Mouse (Mus musculus) hindbrain, embryonic 13.5 days (tissue): ENCODE results near the gene Lmln. TPM values are rescaled to one million over a fixed set of nuclear protein-coding genes. Genes with fewer than 3 reads are reported as not detected.

Experiments
- ATAC-seq: fragments of 200-750 bp; cut with Nextera tagmentation; 2 replicates; pipeline ENCODE4 v1.8.0; 2017; ENCODE audit warnings: moderate TSS enrichment; ENCODE audit not compliant: low FRiP score
- H3K27ac ChIP-seq: fragments of 300-500 bp; sonication (generic); 2 replicates; pipeline ENCODE4 v1.5.1; 2015; ENCODE audit warnings: inconsistent platforms, mild to moderate bottlenecking, moderate library complexity
- H3K27me3 ChIP-seq: fragments of 300-500 bp; sonication (generic); 2 replicates; pipeline ENCODE4 v1.6.1; 2015; ENCODE audit warnings: mild to moderate bottlenecking, inconsistent platforms
- H3K36me3 ChIP-seq: fragments of 300-500 bp; sonication (generic); 2 replicates; pipeline ENCODE4 v1.6.1; 2015; ENCODE audit warnings: mild to moderate bottlenecking, inconsistent platforms
- H3K4me1 ChIP-seq: fragments of 300-500 bp; sonication (generic); replicated peaks from 2 replicates; pipeline ENCODE4 v1.6.1; 2015; ENCODE audit warnings: inconsistent platforms
- H3K4me2 ChIP-seq: fragments of 300-500 bp; sonication (generic); 2 replicates; pipeline ENCODE4 v1.6.1; 2015; ENCODE audit warnings: inconsistent platforms, mild to moderate bottlenecking, moderate library complexity
- H3K4me3 ChIP-seq: fragments of 300-500 bp; sonication (generic); 2 replicates; pipeline ENCODE4 v1.5.1; 2015; ENCODE audit warnings: mild to moderate bottlenecking, inconsistent platforms
- H3K9ac ChIP-seq: fragments of 300-500 bp; sonication (generic); 2 replicates; pipeline ENCODE4 v1.6.1; 2015; ENCODE audit warnings: mild to moderate bottlenecking, inconsistent platforms
- H3K9me3 ChIP-seq: fragments of 300-500 bp; sonication (generic); 2 replicates; pipeline ENCODE4 v1.6.1; 2016; ENCODE audit warnings: inconsistent platforms
- WGBS: fragments of 180-500 bp; shearing (Covaris S2); methylation state at CpG from one replicate; pipeline ENCODE4 v1.1.7; 2015; 5-methylcytosine and 5-hydroxymethylcytosine counted together
- polyA plus RNA-seq: library from polyadenylated mRNA; unstranded; fragments of >200 nt; fragmentation: Nextera tagmentation; extraction: Ambion mirVana; gene quantifications from 2 replicates; pipeline ENCODE4 v1.2.1, GENCODE M21; 2015

The Lmln gene
- polyA plus RNA-seq, 1 experiment from 2014 or later: 3.3 TPM

- Histone ChIP-seq H3K4me1 (peaks cover 54% of the 10 kb centered on the region), H3K36me3 (peaks cover 33% of the 10 kb centered on the region), H3K9ac (no peak overlapping the region), H3K4me3 (no peak overlapping the region), H3K9me3 (no peaks in the 10 kb centered on the region), H3K27ac (no peak overlapping the region), H3K27me3 (no peaks in the 10 kb centered on the region), H3K4me2 (no peak overlapping the region)
- ATAC-seq: no peak
- 78% methylated on average over 2 of the region's 2 CpGs for WGBS
These were observed 1.4 kb upstream of the Lmln start for GRCm38 (mm10) chr16:33060926-33061325.

GRCm38 (mm10) chr16:33061400-33061799 lies 921 bp upstream of the Lmln start:
- H3K36me3 ChIP-seq: peaks cover 34% of the 10 kb centered on the region
- H3K27me3 ChIP-seq: no peaks in the 10 kb centered on the region
- 53% methylated on average over 11 of the region's 11 CpGs for WGBS
- H3K9me3 ChIP-seq: no peaks in the 10 kb centered on the region
- no peak overlapping the region; the same call in 1 of the 2 replicates for H3K27ac ChIP-seq
- H3K4me3 ChIP-seq: peak overlapping the region; percentile 79
- no peak overlapping the region for H3K9ac ChIP-seq
- no peak for ATAC-seq
- H3K4me2 ChIP-seq: peak overlapping the region; percentile 86
- peaks cover 54% of the 10 kb centered on the region for H3K4me1 ChIP-seq

GRCm38 (mm10) chr16:33062682-33063131 lies 386 bp downstream of the Lmln start:
- Histone ChIP-seq H3K27ac (peak overlapping the region; percentile 73), H3K9me3 (no peaks in the 10 kb centered on the region), H3K4me3 (peak overlapping the region; percentile 79), H3K27me3 (no peaks in the 10 kb centered on the region), H3K9ac (peak overlapping the region; percentile 84), H3K4me2 (peak overlapping the region; percentile 86), H3K4me1 (peaks cover 47% of the 10 kb centered on the region), H3K36me3 (peaks cover 45% of the 10 kb centered on the region)
- ATAC-seq: no peak
- WGBS: under 1% methylated on average over 26 of the region's 35 CpGs

GRCm38 (mm10) chr16:33063267-33063666 lies 946 bp downstream of the Lmln start:
- H3K4me2 ChIP-seq: peak overlapping the region; percentile 86
- H3K4me3 ChIP-seq: peak overlapping the region; percentile 79
- no peak overlapping the region for H3K27ac ChIP-seq
- H3K27me3 ChIP-seq: no peaks in the 10 kb centered on the region
- no peak for ATAC-seq
- WGBS: 27% methylated on average over 7 of the region's 7 CpGs
- peak overlapping the region; percentile 84 for H3K9ac ChIP-seq
- H3K36me3 ChIP-seq: peaks cover 45% of the 10 kb centered on the region
- H3K9me3 ChIP-seq: no peaks in the 10 kb centered on the region
- H3K4me1 ChIP-seq: peaks cover 42% of the 10 kb centered on the region

- Histone ChIP-seq H3K27me3 (no peaks in the 10 kb centered on the region), H3K9ac (no peak overlapping the region), H3K9me3 (no peaks in the 10 kb centered on the region), H3K4me2 (no peak overlapping the region), H3K4me3 (no peak overlapping the region), H3K36me3 (peaks cover 40% of the 10 kb centered on the region), H3K27ac (no peak overlapping the region), H3K4me1 (peaks cover 28% of the 10 kb centered on the region)
- no peak for ATAC-seq
- 70% methylated on average over 9 of the region's 9 CpGs for WGBS
These were observed 2.3 kb downstream of the Lmln start for GRCm38 (mm10) chr16:33064636-33065035.

- no peak overlapping the region for H3K4me2 ChIP-seq
- H3K27me3 ChIP-seq: no peaks in the 10 kb centered on the region
- no peak overlapping the region for H3K4me3 ChIP-seq
- ATAC-seq: no peak
- peaks cover 60% of the 10 kb centered on the region for H3K36me3 ChIP-seq
- no peak overlapping the region for H3K9ac ChIP-seq
- no peaks in the 10 kb centered on the region for H3K9me3 ChIP-seq
- no peak overlapping the region for H3K27ac ChIP-seq
- H3K4me1 ChIP-seq: no peaks in the 10 kb centered on the region
These were observed 8.6 kb downstream of the Lmln start for GRCm38 (mm10) chr16:33070928-33071327.

- Histone ChIP-seq H3K36me3 (peaks cover 49% of the 10 kb centered on the region), H3K9me3 (no peaks in the 10 kb centered on the region), H3K4me1 (no peaks in the 10 kb centered on the region), H3K4me3 (no peak overlapping the region), H3K4me2 (no peak overlapping the region), H3K9ac (no peak overlapping the region), H3K27ac (no peak overlapping the region), H3K27me3 (no peaks in the 10 kb centered on the region)
- 92% methylated on average over 6 of the region's 6 CpGs for whole genome bisulfite sequencing
- ATAC-seq: no peak
These were observed 10.7 kb downstream of the Lmln start for GRCm38 (mm10) chr16:33072871-33073557.

GRCm38 (mm10) chr16:33074967-33075366 lies 12.6 kb downstream of the Lmln start:
- Histone ChIP-seq H3K27ac (no peak overlapping the region), H3K9me3 (no peaks in the 10 kb centered on the region), H3K36me3 (peaks cover 44% of the 10 kb centered on the region), H3K27me3 (no peaks in the 10 kb centered on the region), H3K4me2 (no peak overlapping the region), H3K4me1 (no peaks in the 10 kb centered on the region), H3K9ac (no peak overlapping the region), H3K4me3 (no peak overlapping the region)
- 87% methylated on average over 5 of the region's 5 CpGs for WGBS
- no peak for ATAC-seq

GRCm38 (mm10) chr16:33076078-33076477 lies 13.8 kb downstream of the Lmln start:
- H3K27me3 ChIP-seq: no peaks in the 10 kb centered on the region
- no peak overlapping the region for H3K27ac ChIP-seq
- ATAC-seq: no peak
- H3K9ac ChIP-seq: no peak overlapping the region
- no peak overlapping the region for H3K4me3 ChIP-seq
- peaks cover 38% of the 10 kb centered on the region for H3K36me3 ChIP-seq
- no peaks in the 10 kb centered on the region for H3K4me1 ChIP-seq
- 65% methylated on average over 6 of the region's 6 CpGs for WGBS
- no peaks in the 10 kb centered on the region for H3K9me3 ChIP-seq
- H3K4me2 ChIP-seq: no peak overlapping the region

- Histone ChIP-seq H3K27me3 (no peaks in the 10 kb centered on the region), H3K27ac (no peak overlapping the region), H3K4me1 (no peaks in the 10 kb centered on the region), H3K4me3 (no peak overlapping the region), H3K4me2 (no peak overlapping the region), H3K36me3 (peaks cover 40% of the 10 kb centered on the region), H3K9me3 (no peaks in the 10 kb centered on the region), H3K9ac (no peak overlapping the region)
- no peak for ATAC-seq
- WGBS: 97% methylated on average over 5 of the region's 5 CpGs
These were observed 14.8 kb downstream of the Lmln start for GRCm38 (mm10) chr16:33077069-33077627.

GRCm38 (mm10) chr16:33080063-33080462 lies 17.7 kb downstream of the Lmln start:
- Histone ChIP-seq H3K27ac (no peak overlapping the region), H3K36me3 (peaks cover 39% of the 10 kb centered on the region), H3K9ac (no peak overlapping the region), H3K4me3 (no peak overlapping the region), H3K9me3 (no peaks in the 10 kb centered on the region), H3K4me2 (no peak overlapping the region), H3K27me3 (no peaks in the 10 kb centered on the region), H3K4me1 (no peaks in the 10 kb centered on the region)
- 96% methylated on average over 7 of the region's 7 CpGs for WGBS
- ATAC-seq: no peak

GRCm38 (mm10) chr16:33082951-33083350 lies 20.6 kb downstream of the Lmln start:
- Histone ChIP-seq H3K9me3 (no peaks in the 10 kb centered on the region), H3K9ac (no peak overlapping the region), H3K4me1 (no peaks in the 10 kb centered on the region), H3K4me3 (no peak overlapping the region), H3K27ac (no peak overlapping the region), H3K4me2 (no peak overlapping the region), H3K27me3 (no peaks in the 10 kb centered on the region), H3K36me3 (peaks cover 32% of the 10 kb centered on the region)
- no peak for ATAC-seq
- 95% methylated on average over 6 of the region's 6 CpGs for WGBS

GRCm38 (mm10) chr16:33083996-33084395 lies 21.7 kb downstream of the Lmln start:
- peaks cover 29% of the 10 kb centered on the region for H3K36me3 ChIP-seq
- H3K4me1 ChIP-seq: no peaks in the 10 kb centered on the region
- no peak overlapping the region for H3K4me2 ChIP-seq
- no peaks in the 10 kb centered on the region for H3K9me3 ChIP-seq
- no peak overlapping the region for H3K9ac ChIP-seq
- H3K27me3 ChIP-seq: no peaks in the 10 kb centered on the region
- no peak overlapping the region for H3K4me3 ChIP-seq
- no peak overlapping the region for H3K27ac ChIP-seq
- no peak for ATAC-seq
- WGBS: 90% methylated on average over 2 of the region's 2 CpGs
